10 mouse cellular contexts compared by ENCODE assay signal in the genomic region with DNA sequence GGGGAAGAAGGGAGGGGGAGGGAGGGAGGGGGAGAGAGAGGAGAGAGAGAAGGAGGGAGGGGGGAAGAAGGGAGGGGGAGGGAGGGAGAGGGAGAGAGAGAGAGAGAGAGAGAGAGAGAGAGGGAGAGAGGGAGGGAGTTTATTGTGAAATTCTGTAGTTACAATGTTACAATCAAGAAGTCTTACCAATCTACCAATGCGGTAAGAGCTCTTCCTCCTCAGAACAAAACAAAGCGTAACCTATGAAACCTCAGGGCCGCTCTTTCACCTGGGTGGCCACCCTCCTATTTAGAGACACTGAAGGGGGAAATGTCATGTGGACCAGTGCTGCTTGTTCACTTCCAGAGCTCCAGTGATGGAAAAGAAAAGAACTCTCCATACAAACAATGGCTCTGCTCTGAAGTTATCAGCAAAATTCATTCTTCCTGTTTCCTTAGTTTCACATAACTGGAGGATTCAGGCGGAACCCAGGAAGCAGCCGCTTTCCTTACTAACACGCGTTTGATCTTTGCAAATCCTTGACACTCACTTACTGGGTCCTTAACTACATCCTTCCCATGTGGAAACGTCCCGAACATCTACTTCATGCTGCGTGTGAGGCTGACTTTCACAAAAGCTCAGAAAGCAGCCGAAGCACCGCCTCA.
DNase-seq lines count a peak whose midpoint lies in the region; ATAC-seq lines count a peak whose summit lies in the region.
"Had no signal": no experiment of that assay in that cellular context is flagged by ENCODE, and none has a peak within 500 bp of the region (broad histone marks: within the 10 kb centered on the region; RNA-seq: fewer than 3 reads in every experiment).

No protein-coding gene starts in this region.

- no peaks in the 10 kb centered on the region for H3K27me3 ChIP-seq in kidney, embryonic 14.5 days (ENCODE audit: control insufficient read depth, insufficient read depth, low read length)
- H3K27me3 ChIP-seq in hindbrain, embryonic 16.5 days (replicated peaks; ENCODE audit: control insufficient read depth, insufficient read depth, low read length), result no peaks in the 10 kb centered on the region
- no peaks in the 10 kb centered on the region for H3K27me3 ChIP-seq in hindbrain, embryonic 12.5 days
- H3K27me3 ChIP-seq: hindbrain, embryonic 13.5 days had no signal

- H3K9me3 ChIP-seq in kidney, embryonic 14.5 days (ENCODE audit: control insufficient read depth, low read length), result no peaks in the 10 kb centered on the region
- no peaks in the 10 kb centered on the region for H3K9me3 ChIP-seq in hindbrain, embryonic 16.5 days (ENCODE audit: control insufficient read depth, low read length)
- no peaks in the 10 kb centered on the region for H3K9me3 ChIP-seq in hindbrain, embryonic 12.5 days (replicated peaks)
- H3K9me3 ChIP-seq: hindbrain, embryonic 13.5 days had no signal

- H3K36me3 ChIP-seq in kidney, embryonic 14.5 days (ENCODE audit: control insufficient read depth, insufficient read depth, low read length), result no peaks in the 10 kb centered on the region
- H3K36me3 ChIP-seq in hindbrain, embryonic 16.5 days (ENCODE audit: control insufficient read depth, insufficient read depth, low read length), result no peaks in the 10 kb centered on the region
- no peaks in the 10 kb centered on the region for H3K36me3 ChIP-seq in hindbrain, embryonic 12.5 days
- H3K36me3 ChIP-seq: hindbrain, embryonic 13.5 days had no signal

- peaks cover 5% of the 10 kb centered on the region; the same call in 1 of the 2 replicates for H3K4me1 ChIP-seq in kidney, embryonic 14.5 days (ENCODE audit: control insufficient read depth, insufficient read depth, low read length)
- no peaks in the 10 kb centered on the region for H3K4me1 ChIP-seq in hindbrain, embryonic 16.5 days (ENCODE audit: control insufficient read depth, insufficient read depth, low read depth, low read length)
- H3K4me1 ChIP-seq in hindbrain, embryonic 12.5 days, result no peaks in the 10 kb centered on the region
- H3K4me1 ChIP-seq: hindbrain, embryonic 13.5 days had no signal

- peak; percentile 80 for ATAC-seq in granulocyte monocyte progenitor cell, adult 5-6 weeks (replicated peaks; ENCODE audit: poor library complexity, severe bottlenecking)
- ATAC-seq in kidney, embryonic 14.5 days (ENCODE audit: low FRiP score, low TSS enrichment), result peak; percentile 64; the same call in 1 of the 2 replicates
- no peak for ATAC-seq in hindbrain, embryonic 16.5 days
- ATAC-seq in hindbrain, embryonic 12.5 days (ENCODE audit: low FRiP score), result no peak

- WGBS in kidney, embryonic 14.5 days, result 20% methylated on average over 12 of the region's 12 CpGs
- WGBS in hindbrain, embryonic 16.5 days, result 53% methylated on average over 12 of the region's 12 CpGs
- 62% methylated on average over 12 of the region's 12 CpGs for WGBS in hindbrain, embryonic 12.5 days

- H3K9ac ChIP-seq in kidney, embryonic 14.5 days (ENCODE audit: low read depth, low read length), result no peak overlapping the region
- H3K9ac ChIP-seq in hindbrain, embryonic 16.5 days (ENCODE audit: low read depth, low read length), result no peak overlapping the region
- H3K9ac ChIP-seq in hindbrain, embryonic 12.5 days, result no peak overlapping the region
- H3K9ac ChIP-seq: hindbrain, embryonic 13.5 days had no signal

- H3K27ac ChIP-seq in kidney, embryonic 14.5 days (ENCODE audit: low read depth, low read length), result no peak overlapping the region; the same call in 1 of the 2 replicates
- H3K27ac ChIP-seq in hindbrain, embryonic 16.5 days (ENCODE audit: low read depth, low read length), result no peak overlapping the region
- H3K27ac ChIP-seq in hindbrain, embryonic 12.5 days, result no peak overlapping the region
- H3K27ac ChIP-seq: hindbrain, embryonic 13.5 days had no signal

- H3K4me2 ChIP-seq in kidney, embryonic 14.5 days (replicated peaks; ENCODE audit: low read depth, low read length), result peak overlapping the region; percentile 8
- H3K4me2 ChIP-seq in hindbrain, embryonic 16.5 days (ENCODE audit: low read length), result no peak overlapping the region
- no peak overlapping the region for H3K4me2 ChIP-seq in hindbrain, embryonic 12.5 days (replicated peaks)
- H3K4me2 ChIP-seq: hindbrain, embryonic 13.5 days; midbrain, embryonic 11.5 days had no signal

- DNase-seq in adrenal gland, adult 2 months, result peak; percentile 21
- no peak for DNase-seq in adrenal gland, postnatal 25 days
- DNase-seq in lung, postnatal 10 days, result peak; percentile 44
- no peak for DNase-seq in ovary, postnatal 10 days (ENCODE audit: low spot score)

- H3K4me3 ChIP-seq in kidney, embryonic 14.5 days (ENCODE audit: low read length), result no peak overlapping the region; the same call in 1 of the 2 replicates
- no peak overlapping the region for H3K4me3 ChIP-seq in hindbrain, embryonic 16.5 days (ENCODE audit: low read length)
- no peak overlapping the region for H3K4me3 ChIP-seq in hindbrain, embryonic 12.5 days
- H3K4me3 ChIP-seq: hindbrain, embryonic 13.5 days had no signal

Comparison
In these comparisons a context has a peak if more than half of its experiments do, and no peak if none do; other contexts are left out.
1. DNase-seq: peak in adrenal gland, adult 2 months (single experiment) and lung, postnatal 10 days (single experiment); none in adrenal gland, postnatal 25 days (single experiment) and ovary, postnatal 10 days (single experiment).
2. ATAC-seq: peak in granulocyte monocyte progenitor cell, adult 5-6 weeks (single experiment) and kidney, embryonic 14.5 days (single experiment); none in hindbrain, embryonic 16.5 days (single experiment) and hindbrain, embryonic 12.5 days (single experiment).